Mouse (Mus musculus): ENCODE results near the gene Ephb1.

Ephb1 gene

GRCm38 (mm10) chr9:102354561-102354973 lies at the start of gene Ephb1:
Gene Ephb1, minus strand, starts transcription at chr9:102354693.
- DNase-seq: peak; percentile 85 to 86

- DNase-seq: peak; percentile 59 to 66
Observed at GRCm38 (mm10) chr9:102403086-102404021, 48.9 kb upstream of the Ephb1 start.

GRCm38 (mm10) chr9:102402671-102403070 lies 48.2 kb upstream of the Ephb1 start:
- peak; percentile 16 to 34 for DNase-seq

DNA sequence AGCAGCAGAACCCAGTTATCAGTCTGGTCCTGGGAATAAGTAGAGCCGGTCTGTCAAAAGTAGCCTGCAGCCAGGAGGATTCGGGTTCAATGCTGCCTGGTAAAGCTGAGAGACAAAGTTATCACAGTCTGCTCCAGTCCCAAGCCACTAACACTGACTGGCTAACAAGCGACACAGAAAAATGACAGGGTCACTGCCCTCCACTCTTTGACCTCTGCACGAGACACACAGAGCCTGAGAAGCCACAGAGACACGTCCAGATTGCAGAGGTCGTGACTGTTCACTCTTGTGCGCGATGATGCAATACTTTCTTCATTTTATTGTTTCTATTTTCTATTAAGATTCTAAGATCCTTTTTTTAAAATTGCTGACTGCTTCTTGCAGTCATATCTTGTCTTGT lies 33.8 kb upstream of the Ephb1 start:
- DNase-seq: no peak

- DNase-seq: no peak
Observed at GRCm38 (mm10) chr9:102386816-102387215, 32.3 kb upstream of the Ephb1 start.

DNA sequence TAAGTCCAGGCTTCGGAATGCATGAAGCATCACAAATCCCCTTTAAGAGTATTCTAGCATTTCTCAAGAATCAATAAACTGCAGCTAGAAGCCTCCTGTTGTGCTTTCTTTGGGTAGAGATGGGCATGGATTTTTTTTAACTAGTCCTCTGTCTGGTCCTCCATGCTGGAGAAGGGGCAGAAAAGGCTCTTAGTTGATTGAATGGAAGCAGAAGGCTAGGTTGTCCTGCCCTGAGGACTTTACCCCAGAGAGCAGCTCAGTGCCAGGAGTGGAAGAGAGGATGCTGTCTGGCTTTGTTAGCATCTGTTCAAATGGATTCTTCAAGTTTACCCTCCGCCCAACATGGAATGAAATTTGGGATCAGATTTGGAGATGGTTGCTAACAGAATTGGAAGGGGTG lies 25.7 kb upstream of the Ephb1 start:
- DNase-seq: no peak

GRCm38 (mm10) chr9:102374661-102375060 lies 20.2 kb upstream of the Ephb1 start:
- no peak for DNase-seq

DNA sequence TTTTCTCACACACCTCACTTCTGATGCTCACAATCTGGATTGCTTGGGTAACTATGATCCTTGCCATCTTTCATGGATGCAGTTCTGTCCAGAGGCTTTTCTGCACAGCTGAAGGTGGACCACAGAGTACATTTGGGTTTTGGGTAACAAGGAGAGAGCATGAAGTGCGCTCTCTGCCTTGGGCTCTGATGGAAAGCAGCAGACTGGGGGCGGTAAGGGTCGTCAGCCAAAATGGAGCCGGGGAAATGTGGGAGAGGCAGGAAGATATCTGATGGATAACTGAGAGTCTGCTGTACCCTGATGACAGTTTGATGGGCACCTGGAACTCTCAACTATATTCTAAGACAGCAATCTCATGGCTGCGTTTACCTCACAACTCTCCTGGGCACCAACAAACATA lies 19.4 kb upstream of the Ephb1 start:
- DNase-seq: no peak

GRCm38 (mm10) chr9:102371936-102372335 lies 17.4 kb upstream of the Ephb1 start:
- DNase-seq: no peak

DNA sequence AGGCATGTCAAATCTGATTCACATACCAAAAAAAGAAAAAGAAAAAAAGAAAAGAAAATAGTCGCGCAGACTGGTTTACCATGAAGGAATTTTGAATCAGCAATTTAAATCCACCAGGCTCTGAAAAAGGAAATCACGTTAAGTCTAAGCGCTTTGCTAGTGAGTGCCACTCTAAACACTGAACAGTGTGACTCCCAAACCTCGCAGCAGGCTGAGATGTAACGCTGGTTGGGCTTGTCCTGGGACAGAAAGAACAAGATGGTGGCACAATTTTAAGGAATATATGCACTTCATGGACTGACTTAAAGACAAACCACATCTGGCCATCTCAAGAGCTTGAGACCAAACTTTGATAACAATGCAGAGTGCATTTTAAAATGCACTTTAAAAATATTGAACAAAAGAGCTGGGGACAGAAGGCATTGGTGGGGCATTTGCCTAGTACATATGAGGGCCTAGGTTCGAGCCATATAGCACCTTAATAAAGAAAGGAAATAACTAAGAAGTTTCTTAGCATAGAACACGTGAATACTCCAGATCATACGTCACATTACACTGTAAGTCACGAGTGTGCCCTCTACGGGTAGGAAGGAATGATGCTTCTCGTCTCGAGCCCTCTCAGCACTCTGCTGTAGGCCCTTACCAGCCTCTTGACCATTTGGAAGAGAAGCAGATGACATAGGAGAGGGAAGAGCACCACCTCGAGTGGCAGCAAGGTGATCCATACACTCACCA lies 16.7 kb upstream of the Ephb1 start:
- DNase-seq: no peak

GRCm38 (mm10) chr9:102370141-102370540 lies 15.6 kb upstream of the Ephb1 start:
- DNase-seq: no peak

GRCm38 (mm10) chr9:102369141-102369540 lies 14.6 kb upstream of the Ephb1 start:
- peak; percentile 14 to 20 for DNase-seq

DNA sequence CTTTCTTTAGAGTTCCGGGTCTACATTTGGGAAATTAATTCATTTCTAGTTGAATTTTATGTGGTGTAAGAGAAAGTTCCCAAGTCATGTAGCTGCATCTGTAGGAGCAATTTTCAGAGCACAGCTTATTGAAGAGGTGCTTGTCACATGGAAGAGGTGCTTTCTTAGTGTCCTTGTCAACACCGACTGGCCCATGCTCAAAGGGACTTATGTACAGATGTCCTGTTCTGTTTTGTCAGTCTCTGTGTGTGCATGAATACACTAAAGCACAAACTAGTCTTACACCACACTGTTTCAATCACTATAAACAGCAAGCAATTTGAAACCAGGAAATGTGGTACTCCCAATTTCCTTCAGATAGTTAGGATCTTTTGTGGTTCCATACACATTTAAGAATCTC lies 13.3 kb upstream of the Ephb1 start:
- no peak for DNase-seq

DNA sequence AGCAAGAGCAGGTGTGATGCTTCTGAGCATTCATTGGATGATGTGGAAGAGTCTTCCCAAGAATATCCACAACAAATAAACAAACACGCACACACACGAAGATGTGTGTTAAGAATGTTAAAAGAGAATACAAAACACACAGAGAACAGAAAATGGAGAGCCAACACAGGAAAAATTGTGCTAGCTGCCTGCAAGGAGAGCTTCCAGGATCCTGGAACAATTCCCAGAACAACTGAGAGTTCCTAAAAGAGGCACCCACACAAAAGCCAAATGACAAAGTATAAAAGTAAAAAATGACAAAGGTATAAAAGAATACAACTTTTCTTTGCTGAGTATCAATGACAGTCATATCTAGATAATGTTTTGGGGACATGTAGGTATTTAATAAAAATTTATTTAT lies 11.0 kb upstream of the Ephb1 start:
- DNase-seq: no peak

- no peak for DNase-seq
Observed at GRCm38 (mm10) chr9:102359311-102359710, 4.8 kb upstream of the Ephb1 start.

GRCm38 (mm10) chr9:102358711-102359110 lies 4.2 kb upstream of the Ephb1 start:
- DNase-seq: no peak

DNA sequence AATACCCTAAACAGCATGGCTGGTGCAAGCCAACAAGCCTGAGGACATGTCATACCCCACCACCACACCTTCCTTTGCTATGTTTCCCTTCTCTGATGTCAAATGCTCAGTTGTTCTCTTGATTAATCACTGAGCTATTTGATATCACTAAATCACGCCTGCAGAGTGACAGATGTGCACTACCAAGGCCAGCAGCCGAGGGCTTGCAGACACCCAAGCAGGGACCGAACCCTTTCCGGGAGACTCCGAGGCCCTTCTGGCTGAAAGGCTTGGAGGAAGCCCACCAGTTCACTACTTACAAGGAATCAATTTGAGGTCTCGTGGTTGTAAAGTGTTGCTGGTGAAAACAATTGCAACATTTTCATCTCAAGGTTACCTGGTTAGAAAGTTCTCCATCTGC lies 3.5 kb upstream of the Ephb1 start:
- DNase-seq: no peak

DNA sequence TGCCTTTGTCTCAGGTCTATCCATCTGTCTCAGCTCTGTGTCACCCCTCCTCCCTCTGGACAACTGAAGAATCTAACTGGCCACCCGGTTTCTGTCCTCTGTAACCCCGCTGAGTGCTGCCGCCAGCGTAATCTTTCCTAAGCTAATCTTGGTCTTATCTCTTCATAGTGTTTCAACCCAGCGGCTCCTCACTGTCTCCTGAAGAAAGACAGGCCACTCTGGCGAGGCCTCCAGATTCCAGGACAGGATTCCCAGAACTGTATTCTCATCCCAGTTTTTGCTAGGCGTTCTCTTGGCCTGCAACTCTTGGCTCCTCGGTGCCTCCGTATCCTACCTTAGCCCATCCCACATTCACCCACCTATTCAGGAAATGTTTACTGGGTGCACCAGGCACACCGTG lies 2.0 kb upstream of the Ephb1 start:
- peak in 1 of 2 experiments; percentile 0 for DNase-seq

GRCm38 (mm10) chr9:102355726-102356125 lies 1.2 kb upstream of the Ephb1 start:
- no peak for DNase-seq

DNA sequence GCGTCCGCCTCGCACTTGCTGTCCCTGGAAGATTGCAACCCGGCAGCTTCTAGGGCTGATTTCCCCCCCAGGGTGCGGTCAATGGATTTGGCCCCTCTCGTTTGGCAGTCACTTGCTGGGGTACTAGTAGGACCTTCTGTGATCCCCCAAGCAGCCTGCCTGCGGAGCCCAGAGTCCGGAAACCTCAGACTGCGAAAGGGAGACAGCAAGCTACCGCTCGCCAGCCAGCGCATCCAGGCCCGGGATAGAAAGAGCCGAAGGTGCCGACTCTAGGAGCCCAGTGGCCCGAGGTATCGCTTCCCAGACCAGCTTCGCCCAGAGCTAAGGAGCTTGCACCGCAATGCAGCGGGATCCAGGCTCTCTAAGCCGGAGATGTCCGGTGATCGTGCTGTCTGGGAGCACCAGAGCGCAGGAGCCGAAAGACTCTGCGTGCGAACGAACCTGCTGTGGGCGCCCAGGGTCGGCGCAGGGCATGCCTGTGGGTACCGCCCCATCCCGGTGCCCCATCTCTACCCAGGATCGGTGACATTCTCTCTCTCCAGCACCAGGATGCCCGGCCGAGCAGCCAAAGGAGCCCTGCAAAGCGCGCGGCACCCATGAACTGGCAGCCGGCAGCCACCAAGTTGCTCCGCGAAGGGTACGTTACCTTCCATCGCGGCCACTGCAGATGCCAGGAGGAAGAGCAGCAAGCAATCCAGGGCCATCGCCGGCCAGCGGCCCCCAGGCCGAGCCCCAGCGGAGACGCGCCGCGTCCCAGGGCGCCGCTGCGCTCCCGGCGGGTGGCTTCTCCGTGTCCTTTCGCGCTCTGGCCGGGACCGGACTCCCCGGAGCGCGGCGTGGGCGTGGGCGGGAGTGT lies 629 bp downstream of the Ephb1 start:
- peak; percentile 46 to 68 for DNase-seq

DNA sequence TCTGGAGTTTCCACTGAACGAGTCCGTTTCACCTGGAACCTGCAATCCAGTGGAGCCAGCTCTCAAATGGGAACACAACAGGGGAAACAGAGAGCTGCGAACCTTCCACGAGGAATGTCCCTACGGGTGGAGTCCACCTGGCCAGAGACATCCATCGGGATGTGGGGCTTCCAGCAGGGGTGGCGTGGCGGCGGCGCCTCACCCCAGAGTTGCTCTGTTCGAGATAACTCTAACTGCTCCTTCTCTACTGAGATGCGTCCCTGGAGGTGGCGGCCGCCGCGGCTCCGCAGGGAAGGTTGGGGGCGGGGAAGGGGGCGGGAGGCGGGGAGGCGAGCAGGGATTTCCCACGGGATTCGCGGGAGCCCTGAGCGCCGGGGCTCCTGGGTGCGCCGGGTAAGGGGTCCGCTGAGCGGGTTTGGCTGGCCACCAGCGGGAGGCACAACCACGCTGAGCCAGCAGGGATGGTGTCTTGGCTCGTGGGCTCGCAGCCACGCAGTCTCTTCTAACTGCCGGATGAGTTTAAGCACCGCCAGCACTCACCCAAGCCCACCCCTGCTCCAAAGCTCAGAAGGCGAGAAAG lies 1.3 kb downstream of the Ephb1 start:
- peak in 1 of 2 experiments; percentile 24 for DNase-seq

All from kidney, postnatal 4 days (tissue).